Mouse (Mus musculus): Measurements from ENCODE around the gene March11. TPM values are rescaled to one million over a fixed set of nuclear protein-coding genes. Genes with fewer than 3 reads are reported as not detected.

The March11 gene
- polyA plus RNA-seq, 1 experiment from 2014 or later: 2.2 TPM

GRCm38 (mm10) chr15:26378879-26379278, 70.0 kb downstream of the March11 start:
- Histone ChIP-seq H3K9me3 (no peaks in the 10 kb centered on the region), H3K27me3 (ENCODE audit: insufficient read depth, poor library complexity, severe bottlenecking) (no peaks in the 10 kb centered on the region), H3K4me3 (no peak overlapping the region), H3K36me3 (no peaks in the 10 kb centered on the region), H3K27ac (no peak overlapping the region), H3K4me1 (replicated peaks) (no peaks in the 10 kb centered on the region)
- no peak for DNase-seq (ENCODE audit: low spot score)
- 90% methylated on average over 4 of the region's 4 CpGs for WGBS

DNA sequence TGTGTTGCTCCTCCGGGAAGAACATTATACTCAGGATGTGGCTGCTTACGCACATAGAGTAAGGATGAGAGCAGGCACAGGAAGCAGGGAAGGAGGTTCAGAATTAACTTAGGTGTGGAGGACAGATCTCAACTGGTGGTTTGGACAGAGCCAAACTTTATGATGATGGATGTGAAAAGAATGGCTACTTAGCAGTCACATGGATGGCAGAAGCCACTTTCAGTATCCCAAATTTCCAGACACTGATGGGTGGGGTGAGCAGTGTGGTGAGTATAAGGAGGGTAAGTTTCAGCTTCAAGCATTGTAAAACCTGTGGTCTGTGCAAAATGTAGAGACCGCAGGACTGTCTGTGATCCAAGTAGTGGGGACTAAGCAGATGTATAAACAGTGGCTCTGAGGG, 71.0 kb downstream of the March11 start:
- Histone ChIP-seq H3K4me3 (no peak overlapping the region), H3K27ac (no peak overlapping the region), H3K4me1 (replicated peaks) (no peaks in the 10 kb centered on the region), H3K36me3 (no peaks in the 10 kb centered on the region), H3K9me3 (no peaks in the 10 kb centered on the region), H3K27me3 (ENCODE audit: insufficient read depth, poor library complexity, severe bottlenecking) (no peaks in the 10 kb centered on the region)
- no peak for DNase-seq (ENCODE audit: low spot score)
- 89% methylated on average over 3 of the region's 3 CpGs for WGBS

DNA sequence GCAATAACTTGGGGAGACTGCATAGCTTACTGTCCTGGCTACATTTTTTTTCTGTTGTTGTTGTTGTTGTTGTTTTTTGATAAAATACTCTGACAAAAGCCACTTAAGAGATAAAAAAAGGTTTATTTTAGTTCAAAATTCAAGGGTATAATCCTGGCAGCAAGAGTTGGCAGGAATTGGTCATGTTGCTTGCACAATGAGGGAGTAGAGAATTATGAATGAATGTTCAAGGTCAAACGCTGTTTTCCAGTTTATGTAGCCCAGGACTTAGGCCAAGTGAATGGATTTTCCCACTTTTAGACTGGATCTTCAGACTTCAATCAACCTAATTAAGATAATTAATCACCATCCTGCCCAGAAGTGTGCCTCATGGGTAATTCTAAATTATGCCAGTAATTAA, 72.0 kb downstream of the March11 start:
- WGBS: 98% methylated on average over 1 of the region's 1 CpGs
- DNase-seq (ENCODE audit: low spot score): no peak
- H3K9me3 ChIP-seq: no peaks in the 10 kb centered on the region

GRCm38 (mm10) chr15:26390001-26390400, 81.2 kb downstream of the March11 start:
- Histone ChIP-seq H3K9me3 (no peaks in the 10 kb centered on the region), H3K27me3 (ENCODE audit: insufficient read depth, poor library complexity, severe bottlenecking) (no peaks in the 10 kb centered on the region), H3K4me1 (replicated peaks) (no peaks in the 10 kb centered on the region), H3K27ac (no peak overlapping the region), H3K4me3 (no peak overlapping the region), H3K36me3 (no peaks in the 10 kb centered on the region)
- no peak for DNase-seq (ENCODE audit: low spot score)
- WGBS: 94% methylated on average over 9 of the region's 9 CpGs

More for the DNA sequence above, 72.0 kb downstream of the March11 start:
- H3K36me3 ChIP-seq: no peaks in the 10 kb centered on the region
- no peaks in the 10 kb centered on the region for H3K4me1 ChIP-seq (replicated peaks)
- H3K27ac ChIP-seq: no peak overlapping the region
- H3K27me3 ChIP-seq (ENCODE audit: insufficient read depth, poor library complexity, severe bottlenecking): no peaks in the 10 kb centered on the region
- no peak overlapping the region for H3K4me3 ChIP-seq

- no peaks in the 10 kb centered on the region for H3K4me1 ChIP-seq (replicated peaks)
- no peak for DNase-seq (ENCODE audit: low spot score)
- WGBS: 94% methylated on average over 2 of the region's 2 CpGs
- H3K27ac ChIP-seq: no peak overlapping the region
- H3K4me3 ChIP-seq: no peak overlapping the region
- H3K27me3 ChIP-seq (ENCODE audit: insufficient read depth, poor library complexity, severe bottlenecking): no peaks in the 10 kb centered on the region
- no peaks in the 10 kb centered on the region for H3K36me3 ChIP-seq
- H3K9me3 ChIP-seq: no peaks in the 10 kb centered on the region
These were observed 87.7 kb downstream of the March11 start for GRCm38 (mm10) chr15:26396556-26396955.

DNA sequence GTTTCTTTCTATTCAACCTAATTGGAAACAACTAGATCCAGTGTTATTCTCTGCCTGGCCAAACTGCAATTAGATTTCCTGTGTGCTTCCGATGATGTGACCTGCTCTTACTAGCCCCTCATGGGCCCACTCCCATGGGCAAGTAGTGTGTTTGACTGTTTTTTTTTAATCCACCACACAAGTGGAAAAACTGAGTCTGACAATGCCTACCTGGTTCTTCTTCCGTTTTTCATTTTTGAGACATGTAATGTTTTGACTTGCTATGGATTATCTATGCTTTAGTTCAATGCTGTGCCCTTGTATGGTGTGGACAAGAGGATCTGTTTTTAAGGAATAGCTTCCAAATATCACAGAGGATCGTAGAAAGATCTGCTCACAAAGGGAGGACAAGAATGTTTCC, 116.4 kb downstream of the March11 start:
- Histone ChIP-seq H3K4me3 (no peak overlapping the region), H3K27ac (no peak overlapping the region), H3K27me3 (ENCODE audit: insufficient read depth, poor library complexity, severe bottlenecking) (no peaks in the 10 kb centered on the region), H3K4me1 (replicated peaks) (no peaks in the 10 kb centered on the region), H3K36me3 (no peaks in the 10 kb centered on the region), H3K9me3 (no peaks in the 10 kb centered on the region)
- DNase-seq (ENCODE audit: low spot score): no peak
- WGBS: 86% methylated on average over 3 of the region's 3 CpGs

DNA sequence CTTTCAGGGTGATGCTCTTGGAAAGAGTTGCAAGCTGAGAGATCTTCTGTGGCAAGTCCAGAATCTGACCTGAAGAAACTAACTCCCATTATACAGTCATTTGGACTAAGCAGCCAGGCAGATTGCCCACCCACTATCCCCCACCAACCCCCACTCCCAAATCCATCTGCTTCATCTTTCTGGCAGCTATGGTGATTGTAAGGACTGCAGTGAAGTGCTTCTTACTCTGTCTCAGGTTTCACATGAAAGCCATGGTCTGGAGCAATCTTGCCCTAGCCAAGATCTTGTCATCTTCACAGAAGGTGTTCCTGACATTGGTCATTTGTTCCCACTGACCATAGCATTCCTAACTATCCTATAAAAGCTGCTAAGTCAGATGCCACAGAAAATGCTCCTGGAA, 117.4 kb downstream of the March11 start:
- no peak overlapping the region for H3K4me3 ChIP-seq

GRCm38 (mm10) chr15:26430565-26430964, 121.7 kb downstream of the March11 start:
- no peaks in the 10 kb centered on the region for H3K9me3 ChIP-seq
- WGBS: 84% methylated on average over 2 of the region's 2 CpGs
- DNase-seq (ENCODE audit: low spot score): no peak
- H3K27ac ChIP-seq: no peak overlapping the region
- no peaks in the 10 kb centered on the region for H3K36me3 ChIP-seq
- no peaks in the 10 kb centered on the region for H3K4me1 ChIP-seq (replicated peaks)
- H3K4me3 ChIP-seq: no peak overlapping the region
- H3K27me3 ChIP-seq (ENCODE audit: insufficient read depth, poor library complexity, severe bottlenecking): no peaks in the 10 kb centered on the region

More for the DNA sequence above, 117.4 kb downstream of the March11 start:
- no peaks in the 10 kb centered on the region for H3K36me3 ChIP-seq
- no peak for DNase-seq (ENCODE audit: low spot score)
- no peaks in the 10 kb centered on the region for H3K27me3 ChIP-seq (ENCODE audit: insufficient read depth, poor library complexity, severe bottlenecking)
- H3K4me1 ChIP-seq (replicated peaks): no peaks in the 10 kb centered on the region
- no peaks in the 10 kb centered on the region for H3K9me3 ChIP-seq
- H3K27ac ChIP-seq: no peak overlapping the region

- Histone ChIP-seq H3K27ac (no peak overlapping the region), H3K36me3 (no peaks in the 10 kb centered on the region), H3K27me3 (ENCODE audit: insufficient read depth, poor library complexity, severe bottlenecking) (no peaks in the 10 kb centered on the region), H3K9me3 (no peaks in the 10 kb centered on the region), H3K4me3 (no peak overlapping the region), H3K4me1 (replicated peaks) (no peaks in the 10 kb centered on the region)
- DNase-seq (ENCODE audit: low spot score): no peak
- WGBS: 78% methylated on average over 2 of the region's 2 CpGs
These were observed 123.8 kb downstream of the March11 start for GRCm38 (mm10) chr15:26432676-26433075.

DNA sequence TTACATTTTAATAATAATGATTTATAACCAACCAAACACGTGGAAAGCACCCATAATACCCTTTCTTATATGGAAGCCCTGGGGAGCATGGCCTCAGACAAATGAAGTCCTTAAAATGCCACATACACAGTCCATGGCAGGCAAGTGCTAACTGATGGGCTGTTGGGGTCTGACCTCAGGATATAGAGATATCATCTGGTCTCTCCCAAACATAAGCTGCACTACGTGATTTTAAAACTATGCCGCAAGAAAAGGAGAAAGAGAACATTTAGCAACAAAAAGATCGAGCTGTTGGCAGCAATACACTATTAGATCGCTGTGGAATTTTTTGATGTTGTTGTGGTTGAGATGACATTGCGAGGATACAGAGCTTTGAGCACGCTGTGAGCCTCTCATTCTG, 126.9 kb downstream of the March11 start:
- H3K27ac ChIP-seq: no peak overlapping the region
- WGBS: 85% methylated on average over 7 of the region's 7 CpGs
- no peak for DNase-seq (ENCODE audit: low spot score)
- no peak overlapping the region for H3K4me3 ChIP-seq
- no peaks in the 10 kb centered on the region for H3K9me3 ChIP-seq
- H3K27me3 ChIP-seq (ENCODE audit: insufficient read depth, poor library complexity, severe bottlenecking): no peaks in the 10 kb centered on the region
- no peaks in the 10 kb centered on the region for H3K36me3 ChIP-seq
- no peaks in the 10 kb centered on the region for H3K4me1 ChIP-seq (replicated peaks)

DNA sequence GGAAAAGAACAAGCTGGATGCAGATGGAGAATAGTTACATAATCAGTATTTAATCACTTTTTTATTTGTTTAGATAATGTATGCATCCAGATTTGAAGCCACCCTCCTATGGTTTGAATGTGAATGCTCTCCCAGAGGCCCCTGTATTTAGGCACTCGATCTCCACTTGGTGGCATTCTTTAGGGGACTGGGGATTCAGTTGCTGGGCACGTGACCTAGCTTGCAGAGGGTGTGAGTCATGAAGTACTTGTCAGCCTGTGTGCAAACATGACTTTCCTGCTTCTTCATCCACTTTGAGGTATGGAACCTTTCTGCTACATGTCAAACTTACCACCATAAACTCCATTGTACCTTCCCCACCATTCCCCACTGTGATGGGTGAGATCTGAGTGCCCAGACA, 128.3 kb downstream of the March11 start:
- no peaks in the 10 kb centered on the region for H3K36me3 ChIP-seq
- H3K9me3 ChIP-seq: no peaks in the 10 kb centered on the region
- H3K4me3 ChIP-seq: no peak overlapping the region
- no peaks in the 10 kb centered on the region for H3K27me3 ChIP-seq (ENCODE audit: insufficient read depth, poor library complexity, severe bottlenecking)
- no peak overlapping the region for H3K27ac ChIP-seq
- no peaks in the 10 kb centered on the region for H3K4me1 ChIP-seq (replicated peaks)
- whole genome bisulfite sequencing: 64% methylated on average over 2 of the region's 2 CpGs
- no peak for DNase-seq (ENCODE audit: low spot score)

Data from hindbrain, embryonic 10.5 days (tissue).